27 mouse cellular contexts compared by ENCODE assay signal in the genomic region with DNA sequence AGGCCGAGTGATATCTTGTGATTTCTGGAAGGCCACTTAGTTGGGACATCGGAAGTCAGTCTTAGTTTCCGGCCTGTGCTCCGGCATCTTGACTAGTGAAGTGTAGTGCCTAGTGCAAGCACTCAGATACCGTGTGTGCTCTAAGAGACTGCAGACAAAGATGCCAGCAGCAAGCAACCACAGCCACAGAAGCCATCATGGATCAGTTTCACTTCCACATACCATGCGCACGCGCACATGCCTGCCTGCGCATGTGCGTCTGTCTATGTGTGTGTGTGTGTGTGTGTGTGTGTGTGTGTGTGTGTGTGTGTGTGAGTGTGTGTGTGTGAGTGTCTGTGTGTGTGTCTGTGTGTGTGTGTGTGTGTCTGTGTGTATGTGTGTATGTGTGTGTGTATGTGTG.
A peak's percentile ranks its signal among the peaks of the same experiment; 100 is the strongest.
DNase-seq lines count a peak whose midpoint lies in the region; ATAC-seq and TF ChIP-seq lines count a peak whose summit lies in the region.
"Had no signal": no experiment of that assay in that cellular context is flagged by ENCODE, and none has a peak within 500 bp of the region (broad histone marks: within the 10 kb centered on the region; RNA-seq: fewer than 3 reads in every experiment).

No protein-coding gene starts in this region.

- no peaks in the 10 kb centered on the region for H3K4me1 ChIP-seq in lung, adult 2 months (ENCODE audit: control insufficient read depth, insufficient read depth, low read length)
- H3K4me1 ChIP-seq in small intestine, adult 2 months (ENCODE audit: control insufficient read depth, insufficient read depth, insufficient read length, low read length), result peaks cover 2% of the 10 kb centered on the region; the same call in 1 of the 2 replicates
- H3K4me1 ChIP-seq: embryonic facial prominence, embryonic 15.5 days; heart, embryonic 12.5 days; midbrain, embryonic 15.5 days had no signal

- H3K27ac ChIP-seq in small intestine, adult 2 months (ENCODE audit: insufficient read depth, low read depth, low read length), result peak overlapping the region; percentile 75
- H3K27ac ChIP-seq: embryonic facial prominence, embryonic 15.5 days; hindbrain, postnatal 0 days; kidney, postnatal 0 days; left cerebral cortex, adult 2 months; limb, embryonic 10.5 days; midbrain, embryonic 15.5 days had no signal

- no peak for TF ChIP-seq POLR2A in lung, adult 2 months (IDR thresholded peaks at IDR 0.05; ENCODE audit: borderline replicate concordance, extremely low read depth, low read depth, low read length)
- TF ChIP-seq POLR2A in small intestine, adult 2 months (IDR thresholded peaks at IDR 0.05; ENCODE audit: low read depth, low read length), result no peak

- 81% methylated on average over 10 of the region's 10 CpGs for WGBS in lung, adult 2 months
- WGBS in small intestine, adult 2 months, result 92% methylated on average over 10 of the region's 10 CpGs

- H3K27me3 ChIP-seq in small intestine, adult 2 months (ENCODE audit: control insufficient read depth, insufficient read depth, low read length), result no peaks in the 10 kb centered on the region
- H3K27me3 ChIP-seq in splenic B cell, adult 2 months (ENCODE audit: control insufficient read depth, insufficient read depth, low read length, poor library complexity, severe bottlenecking), result no peaks in the 10 kb centered on the region
- H3K27me3 ChIP-seq: embryonic facial prominence, embryonic 15.5 days; midbrain, embryonic 15.5 days had no signal

- no peak overlapping the region for H3K4me3 ChIP-seq in lung, adult 2 months (replicated peaks; ENCODE audit: extremely low read depth, low read depth, low read length)
- H3K4me3 ChIP-seq in small intestine, adult 2 months (ENCODE audit: low read depth, low read length), result no peak overlapping the region
- H3K4me3 ChIP-seq: embryonic facial prominence, embryonic 15.5 days; heart, embryonic 12.5 days; left cerebral cortex, adult 2 months; limb, embryonic 10.5 days; midbrain, embryonic 15.5 days had no signal

- ATAC-seq in granulocyte monocyte progenitor cell, adult 5-6 weeks (replicated peaks; ENCODE audit: poor library complexity, severe bottlenecking), result peak; percentile 81
- ATAC-seq: forebrain, embryonic 14.5 days; hindbrain, postnatal 0 days; intestine, postnatal 0 days; midbrain, embryonic 15.5 days had no signal

- no peaks in the 10 kb centered on the region for H3K36me3 ChIP-seq in small intestine, adult 2 months (ENCODE audit: control insufficient read depth, insufficient read depth, low read length)
- H3K36me3 ChIP-seq in splenic B cell, adult 2 months (ENCODE audit: control insufficient read depth, insufficient read depth, low read length, poor library complexity, severe bottlenecking), result no peaks in the 10 kb centered on the region
- H3K36me3 ChIP-seq: embryonic facial prominence, embryonic 15.5 days; heart, embryonic 12.5 days; limb, embryonic 10.5 days; midbrain, embryonic 15.5 days had no signal

- DNase-seq in lung, postnatal 36 days, result peak; percentile 33
- no peak for DNase-seq in lung, adult 2 months
- peak; percentile 92 for DNase-seq in splenic B cell, adult 2 months (ENCODE audit: low read depth, low spot score)
- DNase-seq in kidney, adult 9 months, result no peak
- DNase-seq in embryo, embryonic 9.5 days (ENCODE audit: extremely low spot score), result no peak
- DNase-seq in testis, postnatal 10 days (ENCODE audit: low spot score), result no peak
- DNase-seq: adrenal gland, postnatal 25 days; cerebellum, adult 11 months; cerebellum, postnatal 14 days; gastrocnemius, postnatal 10 days; heart, postnatal 10 days; layer of hippocampus, adult 9-11 months; liver; lung, postnatal 10 days; thymus, adult 2 months; thymus, postnatal 4 days had no signal

- no peak for TF ChIP-seq CTCF in lung, adult 2 months (IDR thresholded peaks at IDR 0.05; ENCODE audit: insufficient read depth, low read length)
- no peak for TF ChIP-seq CTCF in small intestine, adult 2 months (IDR thresholded peaks at IDR 0.05; ENCODE audit: extremely low read depth, insufficient read length, insufficient replicate concordance, low read depth, low read length)

Comparison
In these comparisons a context has a peak if more than half of its experiments do, and no peak if none do; other contexts are left out.
1. DNase-seq: peak in lung, postnatal 36 days (single experiment) and splenic B cell, adult 2 months (single experiment); none in lung, adult 2 months (single experiment), kidney, adult 9 months (single experiment), embryo, embryonic 9.5 days (single experiment) and testis, postnatal 10 days (single experiment).